Mouse (Mus musculus) spleen, postnatal 4 days (tissue): ENCODE measurements around the gene Nap1l3.
A peak's percentile ranks its signal among the peaks of the same experiment; 100 is the strongest.

Experiments used
- DNase-seq, 2 experiments: peaks; one replicate each; pipeline ENCODE4 v3.0.0; 2022; ENCODE audit warnings: low spot score in 2 of 2

Gene Nap1l3

GRCm38 (mm10) chrX:122396781-122397581, at the start of gene Nap1l3:
TSS of gene Nap1l3 (minus strand) at chrX:122397401.
- DNase-seq, result peak; percentile 14 to 63

- DNase-seq, result no peak
These were observed 451 bp upstream of the Nap1l3 start for GRCm38 (mm10) chrX:122397652-122398051.
